Mouse (Mus musculus): ENCODE results near the gene Gm42372.

Gm42372 gene

GRCm38 (mm10) chr7:16961678-16962077 lies 21.2 kb upstream of the Gm42372 start:
- DNase-seq, result no peak

GRCm38 (mm10) chr7:16968414-16968813 lies 14.5 kb upstream of the Gm42372 start:
- DNase-seq, result no peak

GRCm38 (mm10) chr7:16971160-16971559 lies 11.7 kb upstream of the Gm42372 start:
- DNase-seq, result no peak

GRCm38 (mm10) chr7:16974018-16974417 lies 8.9 kb upstream of the Gm42372 start:
- no peak for DNase-seq

GRCm38 (mm10) chr7:16976298-16976697 lies 6.6 kb upstream of the Gm42372 start:
- no peak for DNase-seq

- DNase-seq, result no peak
These were observed 4.7 kb upstream of the Gm42372 start for GRCm38 (mm10) chr7:16978173-16978572.

- no peak for DNase-seq
These were observed 4.3 kb upstream of the Gm42372 start for GRCm38 (mm10) chr7:16978593-16978992.

- DNase-seq, result no peak
These were observed 2.5 kb upstream of the Gm42372 start for GRCm38 (mm10) chr7:16980348-16980747.

- DNase-seq, result no peak
These were observed 4.8 kb downstream of the Gm42372 start for GRCm38 (mm10) chr7:16987541-16988149.

- no peak for DNase-seq
These were observed 5.5 kb downstream of the Gm42372 start for GRCm38 (mm10) chr7:16988405-16988804.

GRCm38 (mm10) chr7:16990006-16990744 lies 7.3 kb downstream of the Gm42372 start:
- no peak for DNase-seq

- no peak for DNase-seq
These were observed 9.0 kb downstream of the Gm42372 start for GRCm38 (mm10) chr7:16991681-16992450.

GRCm38 (mm10) chr7:16992451-16992807 lies 9.5 kb downstream of the Gm42372 start, which contains the start of gene Ccdc8:
Gene Ccdc8, plus strand, starts transcription at chr7:16992708.
- no peak for DNase-seq

- DNase-seq, result no peak
These were observed 10.9 kb downstream of the Gm42372 start for GRCm38 (mm10) chr7:16993651-16994399.

GRCm38 (mm10) chr7:16994400-16994799 lies 11.5 kb downstream of the Gm42372 start:
- no peak for DNase-seq

- no peak for DNase-seq
These were observed 12.5 kb downstream of the Gm42372 start for GRCm38 (mm10) chr7:16995345-16995744.

- no peak for DNase-seq
These were observed 16.3 kb downstream of the Gm42372 start for GRCm38 (mm10) chr7:16999233-16999632.

- peak; percentile 89 for DNase-seq
These were observed 16.8 kb downstream of the Gm42372 start for GRCm38 (mm10) chr7:16999650-17000049.

GRCm38 (mm10) chr7:17002375-17003195 lies 19.7 kb downstream of the Gm42372 start:
- peak; percentile 86 for DNase-seq

GRCm38 (mm10) chr7:17003230-17003960 lies 20.5 kb downstream of the Gm42372 start:
- DNase-seq, result peak; percentile 69

GRCm38 (mm10) chr7:17004716-17005115 lies 21.8 kb downstream of the Gm42372 start:
- no peak for DNase-seq
